Mouse (Mus musculus) heart, embryonic 16.5 days (tissue): ENCODE measurements around the gene Bcl2a1d. TPM values are rescaled to one million over a fixed set of nuclear protein-coding genes. Genes with fewer than 3 reads are reported as not detected.
"Not testable (repeated sequence)": the region's sequence is repeated elsewhere in the genome, so short reads cannot be mapped to it uniquely, and the experiment has no call there.

Experiments used
- ATAC-seq: fragments of 200-750 bp; cut with Nextera tagmentation; replicated peaks from 2 replicates; pipeline ENCODE4 v1.8.0; 2017; ENCODE audit warnings: moderate number of reproducible peaks; ENCODE audit not compliant: insufficient read depth, low FRiP score; ENCODE audit errors: extremely low read depth
- H3K27ac ChIP-seq: fragments of 300-500 bp; sonication (generic); 2 replicates; pipeline ENCODE4 v1.5.1; 2014; ENCODE audit warnings: mild to moderate bottlenecking, low read length, control low read depth, moderate library complexity
- H3K27me3 ChIP-seq: fragments of 300-500 bp; sonication (generic); 2 replicates; pipeline ENCODE4 v1.6.1; 2014; ENCODE audit warnings: low read length, mixed read lengths; ENCODE audit not compliant: control insufficient read depth, insufficient read depth
- H3K36me3 ChIP-seq: fragments of 300-500 bp; sonication (generic); 2 replicates; pipeline ENCODE4 v1.6.1; 2014; ENCODE audit not compliant: control insufficient read depth, insufficient read depth
- H3K4me1 ChIP-seq: fragments of 300-500 bp; sonication (generic); 2 replicates; pipeline ENCODE4 v1.6.1; 2014; ENCODE audit warnings: low read length, mixed read lengths; ENCODE audit not compliant: control insufficient read depth, insufficient read depth
- H3K4me2 ChIP-seq: fragments of 300-500 bp; sonication (generic); 2 replicates; pipeline ENCODE4 v1.6.1; 2014; ENCODE audit warnings: low read depth, mild to moderate bottlenecking, control low read depth, low read length
- H3K4me3 ChIP-seq: fragments of 300-500 bp; sonication (generic); 2 replicates; pipeline ENCODE4 v1.5.1; 2014; ENCODE audit warnings: mild to moderate bottlenecking, control low read depth, low read length
- H3K9ac ChIP-seq: fragments of 300-500 bp; sonication (generic); 2 replicates; pipeline ENCODE4 v1.6.1; 2014; ENCODE audit warnings: low read length, control low read depth
- H3K9me3 ChIP-seq: fragments of 300-500 bp; sonication (generic); replicated peaks from 2 replicates; pipeline ENCODE4 v1.6.1; 2016; ENCODE audit warnings: low read length; ENCODE audit not compliant: control insufficient read depth
- WGBS: fragments of 180-500 bp; shearing (Covaris S2); extraction: QIAGEN DNeasy Blood & Tissue Kit; methylation state at CpG from one replicate; pipeline ENCODE4 v1.1.7; 2014; 5-methylcytosine and 5-hydroxymethylcytosine counted together
- polyA plus RNA-seq: library from polyadenylated mRNA; unstranded; fragments of >200 nt; fragmentation: Nextera tagmentation; extraction: Ambion mirVana; gene quantifications from 2 replicates; pipeline ENCODE4 v1.2.1, GENCODE M21; 2015

The Bcl2a1d gene
- polyA plus RNA-seq, 1 experiment from 2014 or later, result 1.6 TPM

DNA sequence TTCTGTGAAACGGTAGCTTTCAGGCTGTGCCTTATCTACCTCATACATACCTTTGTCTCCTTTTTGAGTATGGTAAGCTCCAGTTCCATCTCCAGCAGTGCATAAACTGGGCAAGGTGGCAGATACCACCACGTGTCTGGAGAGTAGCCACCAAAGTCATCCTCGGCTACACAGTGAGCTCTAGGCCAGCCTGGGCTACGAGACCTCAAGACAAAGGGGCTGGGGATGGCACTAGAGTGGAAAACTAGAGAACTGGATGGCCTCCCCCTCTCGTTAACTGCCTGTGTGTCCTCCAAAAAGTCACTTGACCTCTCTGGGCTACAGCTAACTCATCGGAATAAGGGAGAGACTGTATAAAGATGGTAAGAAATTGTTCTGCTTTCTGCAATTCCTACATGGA, 22.4 kb downstream of the Bcl2a1d start:
- no peak overlapping the region for H3K27ac ChIP-seq
- H3K4me3 ChIP-seq, result no peak overlapping the region
- no peaks in the 10 kb centered on the region for H3K36me3 ChIP-seq
- no peaks in the 10 kb centered on the region for H3K4me1 ChIP-seq
- no peak overlapping the region for H3K4me2 ChIP-seq
- no peaks in the 10 kb centered on the region for H3K9me3 ChIP-seq
- no peaks in the 10 kb centered on the region for H3K27me3 ChIP-seq
- WGBS, result 87% methylated on average over 6 of the region's 6 CpGs
- no peak for ATAC-seq
- no peak overlapping the region for H3K9ac ChIP-seq

DNA sequence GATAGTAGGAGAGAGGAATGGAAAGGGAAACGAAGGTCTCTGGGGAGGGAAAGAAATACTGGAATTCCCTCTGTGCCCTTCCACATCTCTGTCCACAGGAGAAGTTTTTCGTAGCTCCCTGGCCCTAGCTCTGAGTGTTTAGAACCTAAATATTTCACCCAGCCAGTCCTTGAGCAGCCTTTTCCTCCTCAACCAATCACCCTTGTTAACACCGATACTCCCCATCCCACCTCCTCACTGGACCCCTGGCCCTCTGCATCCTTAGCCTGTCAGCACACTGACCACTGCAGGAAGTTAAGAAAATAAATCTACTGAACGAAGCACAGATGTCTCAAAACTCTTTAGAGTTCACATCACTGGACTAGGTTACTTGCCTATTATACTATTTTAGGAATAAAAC, 25.0 kb downstream of the Bcl2a1d start:
- Histone ChIP-seq H3K4me2 (no peak overlapping the region), H3K27me3 (no peaks in the 10 kb centered on the region), H3K36me3 (no peaks in the 10 kb centered on the region), H3K9me3 (no peaks in the 10 kb centered on the region), H3K4me3 (no peak overlapping the region), H3K4me1 (no peaks in the 10 kb centered on the region), H3K27ac (no peak overlapping the region), H3K9ac (no peak overlapping the region)
- WGBS, result 51% methylated on average over 4 of the region's 4 CpGs
- ATAC-seq, result no peak

GRCm38 (mm10) chr9:88705157-88705556, 26.6 kb downstream of the Bcl2a1d start:
- not testable (repeated sequence) for H3K27ac ChIP-seq, ATAC-seq, H3K27me3 ChIP-seq, H3K9ac ChIP-seq, H3K9me3 ChIP-seq, H3K4me1 ChIP-seq, H3K36me3 ChIP-seq, H3K4me2 ChIP-seq, H3K4me3 ChIP-seq
- WGBS, result 64% methylated on average over 8 of the region's 8 CpGs

DNA sequence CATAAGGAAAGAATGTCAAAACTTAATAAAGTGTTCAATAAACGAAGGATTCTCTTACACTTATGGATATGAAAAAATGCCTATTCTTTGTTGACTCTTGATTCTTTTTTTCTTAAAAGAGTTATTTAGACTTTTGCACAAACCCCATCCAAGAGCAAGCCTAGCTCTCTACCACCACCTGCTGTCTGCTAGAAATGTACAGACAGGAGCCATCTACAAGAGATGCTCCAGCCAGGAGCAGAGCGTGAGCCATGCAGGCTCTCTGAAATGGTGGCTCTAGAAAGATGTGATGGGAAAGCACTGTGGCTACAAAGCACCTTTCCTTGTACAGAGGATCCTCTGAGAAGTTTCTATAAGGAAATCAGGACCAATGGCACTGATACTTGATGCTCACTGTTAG, 33.0 kb downstream of the Bcl2a1d start:
- no CpG with 5 or more reads among the region's 2 CpGs for WGBS
- not testable (repeated sequence) for H3K36me3 ChIP-seq, H3K9ac ChIP-seq, H3K27me3 ChIP-seq, ATAC-seq, H3K9me3 ChIP-seq, H3K4me2 ChIP-seq, H3K27ac ChIP-seq, H3K4me3 ChIP-seq, H3K4me1 ChIP-seq

DNA sequence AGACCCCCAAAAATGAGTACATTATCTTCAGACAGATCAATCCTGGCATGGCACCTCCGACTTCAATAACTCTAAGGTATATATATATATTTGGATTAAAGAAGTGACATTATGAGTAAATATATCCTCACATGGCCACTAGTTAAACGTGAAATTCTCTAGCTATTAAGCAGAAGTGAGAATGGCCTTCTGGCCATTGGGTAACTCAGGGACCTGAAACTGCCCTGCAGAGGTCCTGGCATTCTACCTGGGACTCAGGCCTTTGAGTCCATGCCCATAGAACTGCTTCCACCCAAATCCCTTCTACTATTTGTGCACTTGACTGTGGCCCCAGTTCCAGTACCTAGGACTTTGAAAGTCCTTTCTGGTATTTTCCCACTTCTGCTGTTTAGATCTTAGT, 40.4 kb downstream of the Bcl2a1d start:
- H3K4me2 ChIP-seq, H3K27ac ChIP-seq, H3K9ac ChIP-seq, H3K36me3 ChIP-seq, H3K27me3 ChIP-seq, ATAC-seq, H3K9me3 ChIP-seq, H3K4me3 ChIP-seq, H3K4me1 ChIP-seq: not testable (repeated sequence)
- WGBS, result 86% methylated on average over 2 of the region's 2 CpGs

DNA sequence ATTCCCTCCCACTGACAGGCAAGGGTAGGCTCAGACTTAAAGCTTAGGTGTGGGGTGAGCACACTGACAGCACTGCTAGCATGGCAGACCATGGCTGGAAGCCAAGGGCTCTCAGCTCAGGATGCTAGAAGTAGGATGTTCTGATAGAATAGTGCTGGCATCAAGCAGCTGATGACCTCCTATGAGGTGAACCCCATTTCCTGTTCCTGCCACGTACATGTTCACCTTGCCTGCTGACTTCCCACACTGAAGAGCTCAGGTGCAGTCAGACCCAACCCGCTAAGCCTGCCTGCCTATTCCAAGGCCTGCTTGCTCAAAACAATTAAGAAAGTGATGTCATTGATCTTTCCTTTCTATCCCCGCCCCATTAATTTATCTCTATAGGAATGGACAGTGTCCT, 42.3 kb downstream of the Bcl2a1d start:
- not testable (repeated sequence) for ATAC-seq, H3K4me3 ChIP-seq, H3K36me3 ChIP-seq, H3K4me1 ChIP-seq, H3K27me3 ChIP-seq, H3K9me3 ChIP-seq, H3K4me2 ChIP-seq, H3K27ac ChIP-seq, H3K9ac ChIP-seq
- 83% methylated on average over 3 of the region's 3 CpGs for WGBS

DNA sequence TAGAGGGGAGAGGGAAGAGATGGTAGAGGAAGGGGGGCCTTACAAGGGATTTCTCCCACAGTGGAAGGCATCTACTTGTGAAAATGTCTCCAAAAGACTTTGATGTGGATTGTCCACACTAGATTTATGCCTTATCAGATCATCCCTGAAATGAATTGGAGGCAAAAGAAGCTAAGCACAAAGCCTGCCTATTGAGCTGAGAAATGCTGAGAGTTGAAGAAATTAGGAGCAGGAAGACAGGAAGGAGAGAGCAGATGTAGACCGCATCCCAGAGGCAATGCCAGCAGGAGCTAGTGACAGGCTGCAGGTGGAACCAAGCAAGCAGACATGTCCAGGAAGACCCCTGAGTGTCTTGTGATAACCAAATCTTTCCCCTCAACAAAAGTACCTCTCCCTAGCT, 45.0 kb downstream of the Bcl2a1d start:
- not testable (repeated sequence) for H3K4me3 ChIP-seq, H3K4me1 ChIP-seq, H3K9me3 ChIP-seq, H3K27ac ChIP-seq, H3K36me3 ChIP-seq, H3K4me2 ChIP-seq, H3K9ac ChIP-seq, ATAC-seq, H3K27me3 ChIP-seq
- 88% methylated on average over 1 of the region's 1 CpGs for WGBS

Other genes with a start within 250 kb of the Bcl2a1d start
- 49.1 and 55.1 TPM in 2 replicates for gene Syncrip, start 249.3 kb downstream of the Bcl2a1d start, polyA plus RNA-seq
- 8.3 and 8.9 TPM in 2 replicates for gene Zfp949, start 183.9 kb downstream of the Bcl2a1d start, polyA plus RNA-seq
- gene Trim43a, start 151.0 kb downstream of the Bcl2a1d start, polyA plus RNA-seq, result 0.14 and 0.37 TPM in 2 replicates
- 32.4 and 35.1 TPM in 2 replicates for gene Mthfsl, start 11.6 kb downstream of the Bcl2a1d start, polyA plus RNA-seq
- gene Trim43c, start 107.2 kb upstream of the Bcl2a1d start, polyA plus RNA-seq, result 0.13 and 0.22 TPM in 2 replicates
- gene Bcl2a1a, start 225.0 kb upstream of the Bcl2a1d start, polyA plus RNA-seq, result 0.64 and 0.99 TPM in 2 replicates